Mouse (Mus musculus): ENCODE results near the gene Notch3.
"Not testable (repeated sequence)": the region's sequence is repeated elsewhere in the genome, so short reads cannot be mapped to it uniquely, and the experiment has no call there.

Gene Notch3

GRCm38 (mm10) chr17:32165266-32165802 lies 1.3 kb downstream of the Notch3 start:
- no peak for DNase-seq

GRCm38 (mm10) chr17:32164780-32165179 lies 1.9 kb downstream of the Notch3 start:
- DNase-seq, result no peak

- DNase-seq, result no peak
These were observed 2.6 kb downstream of the Notch3 start for GRCm38 (mm10) chr17:32163910-32164650.

GRCm38 (mm10) chr17:32162112-32162850 lies 4.4 kb downstream of the Notch3 start:
- peak; percentile 22 for DNase-seq

- DNase-seq, result no peak
These were observed 5.8 kb downstream of the Notch3 start for GRCm38 (mm10) chr17:32160882-32161281.

- DNase-seq, result no peak
These were observed 7.8 kb downstream of the Notch3 start for GRCm38 (mm10) chr17:32158841-32159240.

- DNase-seq, result no peak
These were observed 19.9 kb downstream of the Notch3 start for GRCm38 (mm10) chr17:32146718-32147117.

GRCm38 (mm10) chr17:32142907-32143854 lies 23.5 kb downstream of the Notch3 start:
- peak; percentile 72 for DNase-seq

- no peak for DNase-seq
These were observed 24.4 kb downstream of the Notch3 start for GRCm38 (mm10) chr17:32142234-32142633.

GRCm38 (mm10) chr17:32133375-32133774 lies 33.3 kb downstream of the Notch3 start:
- DNase-seq, result no peak

- DNase-seq, result peak; percentile 56
These were observed 34.6 kb downstream of the Notch3 start for GRCm38 (mm10) chr17:32132087-32132486.

GRCm38 (mm10) chr17:32130506-32130905 lies 36.1 kb downstream of the Notch3 start:
- DNase-seq, result no peak

- no peak for DNase-seq
These were observed 39.5 kb downstream of the Notch3 start for GRCm38 (mm10) chr17:32127195-32127594.

- no peak for DNase-seq
These were observed 41.2 kb downstream of the Notch3 start for GRCm38 (mm10) chr17:32125407-32125806.

GRCm38 (mm10) chr17:32123545-32123944 lies 43.1 kb downstream of the Notch3 start:
- no peak for DNase-seq

- no peak for DNase-seq
These were observed 44.1 kb downstream of the Notch3 start for GRCm38 (mm10) chr17:32122587-32122970.

- no peak for DNase-seq
These were observed 44.6 kb downstream of the Notch3 start for GRCm38 (mm10) chr17:32121833-32122586.

- DNase-seq, result no peak
These were observed 45.7 kb downstream of the Notch3 start for GRCm38 (mm10) chr17:32120771-32121532.

GRCm38 (mm10) chr17:32119196-32119595 lies 47.5 kb downstream of the Notch3 start:
- no peak for DNase-seq

GRCm38 (mm10) chr17:32118484-32118883 lies 48.2 kb downstream of the Notch3 start:
- no peak for DNase-seq

- not testable (repeated sequence) for DNase-seq
These were observed 48.7 kb downstream of the Notch3 start for GRCm38 (mm10) chr17:32117872-32118421.

Measured in cerebellum, adult 11 months (tissue).